Mouse (Mus musculus) skeletal muscle tissue, postnatal 0 days (tissue): ENCODE data around the gene Letmd1. TPM values are rescaled to one million over a fixed set of nuclear protein-coding genes. Genes with fewer than 3 reads are reported as not detected.

Experiments
- polyA plus RNA-seq: library from polyadenylated mRNA; unstranded; fragments of >200 nt; fragmentation: Nextera tagmentation; extraction: Ambion mirVana; gene quantifications from 2 replicates; pipeline ENCODE4 v1.2.1, GENCODE M21; 2015

Gene Letmd1
- 18.3 and 19.7 TPM in 2 replicates for polyA plus RNA-seq

DNA sequence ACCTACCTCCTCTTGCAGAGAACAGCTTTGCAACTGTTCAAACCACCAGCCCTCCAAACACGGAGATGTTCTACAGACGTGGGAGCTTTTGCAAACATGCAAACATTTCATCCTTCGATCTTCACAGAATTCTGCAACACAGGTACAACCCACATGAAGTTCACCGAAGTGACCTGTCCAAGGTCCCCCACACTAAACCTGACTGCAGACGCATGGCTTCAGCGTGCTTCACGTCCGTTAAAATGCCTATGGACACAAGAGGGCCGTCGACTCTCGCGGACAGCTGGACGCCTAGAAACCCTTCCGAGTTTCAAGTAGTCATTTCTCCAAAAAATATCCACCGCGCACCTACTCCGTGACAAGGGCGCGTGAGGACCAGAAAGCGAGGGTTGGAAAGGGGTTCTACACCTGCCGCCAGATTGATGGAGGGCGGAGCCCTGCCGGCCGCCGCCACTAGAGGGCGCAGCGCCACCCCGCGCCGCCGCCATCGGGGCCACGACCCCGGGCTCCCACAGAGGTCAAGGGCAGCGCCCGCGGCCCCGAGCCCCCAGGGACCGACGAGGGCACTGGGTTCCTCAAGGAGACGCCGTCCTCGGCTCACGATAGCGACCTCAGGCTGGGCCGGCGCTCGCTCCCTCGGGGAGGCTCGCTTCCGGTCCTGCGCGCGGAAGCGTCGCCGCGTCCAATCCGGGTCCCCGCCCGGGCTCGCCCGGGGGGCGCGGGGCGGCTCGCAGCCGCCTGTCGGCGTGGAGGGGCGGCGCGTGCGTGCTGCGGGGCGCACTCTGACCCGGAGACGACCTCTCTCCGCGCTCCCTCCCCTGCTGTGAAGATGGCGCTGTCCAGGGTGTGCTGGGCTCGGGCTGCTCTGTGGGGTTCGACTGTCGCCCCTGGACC is at the start of gene Letmd1:
TSS of gene Letmd1 (plus strand) at position 729 of the 894 bp plus-strand sequence.

DNA sequence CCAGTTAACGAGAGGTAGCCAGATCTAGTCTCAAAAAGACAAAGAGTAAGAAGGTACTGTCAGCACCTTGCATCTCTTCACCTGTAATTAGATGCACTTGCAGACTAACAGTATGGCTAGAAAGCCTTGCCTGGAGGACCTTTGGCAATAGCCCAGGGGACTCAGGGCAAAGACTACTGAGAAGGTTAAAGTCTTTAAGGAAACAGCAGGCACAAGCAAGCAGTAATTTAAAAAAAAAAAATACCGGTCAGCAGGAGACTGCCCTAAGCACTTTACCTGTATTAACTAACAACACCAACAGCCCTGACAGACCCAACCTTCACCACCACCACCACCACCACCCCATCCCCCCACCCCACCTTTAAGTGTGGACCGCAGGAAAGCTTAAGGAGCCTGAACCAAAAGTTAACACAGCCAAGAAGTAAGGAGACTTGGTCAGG is 47.0 kb upstream of the Letmd1 start, which contains the start of gene Gm5475:
TSS of gene Gm5475 (plus strand) at position 390 of the 440 bp plus-strand sequence.

DNA sequence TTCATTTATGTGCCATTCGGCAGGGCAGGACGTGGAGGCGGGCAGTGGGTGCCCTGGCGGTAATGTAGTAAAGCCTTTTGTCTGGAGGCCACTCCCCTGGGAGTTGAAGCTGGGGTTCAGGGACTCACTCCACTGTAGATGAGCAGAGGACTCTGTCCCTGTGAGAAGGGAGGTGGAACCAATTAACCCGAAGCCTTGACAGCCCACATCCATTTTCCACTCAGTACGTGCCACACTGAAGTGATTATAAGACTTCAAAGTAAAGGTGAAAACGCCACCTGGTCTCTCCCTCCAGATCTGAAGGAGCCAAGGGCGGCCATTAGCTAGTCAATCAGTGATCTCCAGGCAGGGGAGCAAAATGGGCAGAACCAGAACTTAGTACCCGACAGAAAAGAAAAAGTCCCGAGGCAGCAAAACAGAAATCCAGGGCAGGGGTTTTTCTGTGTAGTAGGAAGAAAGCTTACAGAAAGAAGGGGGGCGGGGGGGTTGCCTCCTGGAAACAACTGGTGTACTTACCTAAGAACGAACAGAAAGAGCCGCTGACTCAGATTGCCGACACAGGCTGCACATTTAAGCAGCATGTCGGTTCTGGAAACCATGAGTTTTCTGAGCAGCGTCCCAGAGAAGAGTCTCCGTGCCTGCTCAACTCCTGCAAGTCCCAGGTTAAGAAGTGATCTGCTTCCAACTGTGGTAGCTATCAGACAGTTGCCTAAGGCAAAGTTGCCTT is 44.3 kb upstream of the Letmd1 start, which contains the start of gene Slc11a2:
TSS of gene Slc11a2 (minus strand) at position 677 of the 727 bp plus-strand sequence.

DNA sequence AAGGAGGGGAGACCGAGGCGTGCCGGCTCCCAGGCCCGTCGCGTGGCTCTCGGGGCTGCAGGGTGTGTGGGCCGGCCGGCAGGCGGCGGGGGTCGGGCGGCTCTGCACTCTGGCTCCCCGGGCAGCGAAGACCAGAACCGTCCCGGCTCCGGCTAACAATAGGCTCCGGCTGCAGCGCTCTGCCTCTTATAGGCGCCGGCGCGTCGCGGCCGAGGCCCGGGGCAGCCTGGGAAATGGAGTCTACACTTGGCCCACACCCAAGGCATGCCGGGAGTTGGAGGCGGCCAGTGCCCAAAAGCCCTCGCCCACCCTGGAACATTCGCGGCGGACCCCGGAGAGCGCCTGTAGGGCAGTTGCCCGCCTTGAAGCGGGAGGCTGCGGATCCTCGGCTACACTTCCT is 26.3 kb downstream of the Letmd1 start, which contains the start of gene Csrnp2:
TSS of gene Csrnp2 (minus strand) at position 387 of the 400 bp plus-strand sequence.

Other genes with a start within 250 kb of the Letmd1 start
- gene Atf1, start 241.2 kb upstream of the Letmd1 start, polyA plus RNA-seq = 37.7 and 41.9 TPM in 2 replicates
- not detected in 2 replicates for gene Tmprss12, start 188.2 kb upstream of the Letmd1 start, polyA plus RNA-seq
- 3.0 and 4.1 TPM in 2 replicates for gene Mettl7a1, start 164.9 kb upstream of the Letmd1 start, polyA plus RNA-seq
- gene Mettl7a3, start 134.1 kb upstream of the Letmd1 start, polyA plus RNA-seq = 0.09 TPM in 1 of 2 replicates, not detected in the other
- not detected in 2 replicates for gene Methig1, start 115.9 kb upstream of the Letmd1 start, polyA plus RNA-seq
- not detected in 2 replicates for gene Mettl7a2, start 115.8 kb upstream of the Letmd1 start, polyA plus RNA-seq
- not detected in 2 replicates for gene Higd1c, start 104.5 kb upstream of the Letmd1 start, polyA plus RNA-seq
- gene Gm5475, start 46.9 kb upstream of the Letmd1 start, polyA plus RNA-seq = 0.12 TPM in 1 of 2 replicates, not detected in the other
- 6.4 and 10.4 TPM in 2 replicates for gene Slc11a2, start 44.0 kb upstream of the Letmd1 start, polyA plus RNA-seq
- gene Csrnp2, start 26.5 kb downstream of the Letmd1 start, polyA plus RNA-seq = 4.5 and 4.8 TPM in 2 replicates
- gene Tfcp2, start 83.0 kb downstream of the Letmd1 start, polyA plus RNA-seq = 11.4 and 14.0 TPM in 2 replicates
- 2.5 and 3.0 TPM in 2 replicates for gene Pou6f1, start 131.0 kb downstream of the Letmd1 start, polyA plus RNA-seq
- 105 and 112 TPM in 2 replicates for gene Dazap2, start 146.3 kb downstream of the Letmd1 start, polyA plus RNA-seq
- gene Smagp, start 167.9 kb downstream of the Letmd1 start, polyA plus RNA-seq = 8.2 and 12.9 TPM in 2 replicates
- gene Bin2, start 200.5 kb downstream of the Letmd1 start, polyA plus RNA-seq = 0.74 and 0.91 TPM in 2 replicates
- 2.1 and 3.4 TPM in 2 replicates for gene Cela1, start 218.9 kb downstream of the Letmd1 start, polyA plus RNA-seq